Comparison of ENCODE assay signal across 11 mouse cellular contexts in the genomic region with DNA sequence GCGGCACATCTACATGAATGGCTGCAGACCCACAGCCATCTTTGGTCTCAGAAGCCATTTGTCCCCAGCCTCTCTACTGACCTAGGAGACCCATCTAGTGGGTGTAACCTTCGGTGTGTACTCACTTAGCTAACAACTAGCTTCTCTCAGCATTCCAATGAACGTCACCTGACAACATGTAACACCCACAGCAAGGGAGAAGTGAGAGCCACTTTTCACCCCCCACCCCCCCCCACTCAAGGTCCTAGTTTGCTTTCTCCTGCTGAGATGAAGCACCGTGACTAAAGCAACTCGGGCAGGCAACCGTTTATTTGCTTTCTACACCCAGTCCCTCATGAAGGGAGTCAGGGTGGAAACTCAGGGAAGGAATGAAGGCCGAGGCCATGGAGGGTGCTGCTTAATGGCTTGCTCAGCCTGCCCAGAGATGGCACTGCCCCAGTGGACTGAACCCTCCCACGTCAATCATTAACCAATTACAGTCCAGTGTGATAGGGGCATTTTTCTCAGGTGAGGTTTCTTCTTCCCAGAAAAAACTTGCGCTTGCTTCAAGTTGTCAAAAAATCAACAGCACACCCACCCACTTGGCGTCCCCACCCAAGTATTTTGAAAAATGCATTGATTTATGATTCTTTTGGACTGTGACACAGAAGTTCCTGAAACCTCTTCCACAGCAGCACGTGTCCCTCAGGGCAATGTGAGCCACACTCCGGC.
"Had no signal": no experiment of that assay in that cellular context is flagged by ENCODE, and none has a peak within 500 bp of the region (broad histone marks: within the 10 kb centered on the region; RNA-seq: fewer than 3 reads in every experiment).

No protein-coding gene starts in this region.

- H3K27me3 ChIP-seq: intestine, embryonic 15.5 days; limb, embryonic 15.5 days; neural tube, embryonic 15.5 days had no signal

- H3K4me3 ChIP-seq: intestine, embryonic 15.5 days; left cerebral cortex, adult 2 months; limb, embryonic 15.5 days; myocyte; neural tube, embryonic 15.5 days had no signal

- H3K27ac ChIP-seq: intestine, embryonic 15.5 days; kidney, postnatal 0 days; left cerebral cortex, adult 2 months; limb, embryonic 15.5 days; liver, embryonic 14.5 days; neural tube, embryonic 15.5 days had no signal

- H3K9me3 ChIP-seq: intestine, embryonic 15.5 days; limb, embryonic 15.5 days; neural tube, embryonic 15.5 days had no signal

- ATAC-seq: intestine, embryonic 15.5 days had no signal

- H3K9ac ChIP-seq: intestine, embryonic 15.5 days; limb, embryonic 15.5 days; liver, embryonic 14.5 days; neural tube, embryonic 15.5 days had no signal

- H3K4me1 ChIP-seq: intestine, embryonic 15.5 days; limb, embryonic 15.5 days; neural tube, embryonic 15.5 days had no signal

- DNase-seq: lung, adult 18-20 months; right cerebral cortex, adult 18-20 months; right cerebral cortex, postnatal 25 days; thymus, postnatal 36 days had no signal

- H3K4me2 ChIP-seq: intestine, embryonic 15.5 days; limb, embryonic 15.5 days; neural tube, embryonic 15.5 days had no signal
